Mouse (Mus musculus) heart, embryonic 12.5 days (tissue): ENCODE results near the gene Sat1. TPM values are rescaled to one million over a fixed set of nuclear protein-coding genes. Genes with fewer than 3 reads are reported as not detected.

ENCODE experiments used
- ATAC-seq: fragments of 200-750 bp; cut with Nextera tagmentation; 2 replicates; pipeline ENCODE4 v1.8.0; 2017; ENCODE audit warnings: moderate TSS enrichment, moderate library complexity; ENCODE audit not compliant: insufficient number of reproducible peaks, low FRiP score
- H3K27ac ChIP-seq: fragments of 300-500 bp; sonication (generic); 2 replicates; pipeline ENCODE4 v1.5.1; 2016; ENCODE audit warnings: mild to moderate bottlenecking, moderate library complexity; ENCODE audit not compliant: poor library complexity, severe bottlenecking
- H3K27me3 ChIP-seq: fragments of 300-500 bp; sonication (generic); replicated peaks from 2 replicates; pipeline ENCODE4 v1.6.1; 2016; ENCODE audit warnings: mild to moderate bottlenecking, moderate library complexity
- H3K36me3 ChIP-seq: fragments of 300-500 bp; sonication (generic); 2 replicates; pipeline ENCODE4 v1.6.1; 2016; ENCODE audit warnings: mild to moderate bottlenecking, moderate library complexity
- H3K4me1 ChIP-seq: fragments of 300-500 bp; sonication (generic); replicated peaks from 2 replicates; pipeline ENCODE4 v1.6.1; 2016; ENCODE audit warnings: mild to moderate bottlenecking
- H3K4me2 ChIP-seq: fragments of 300-500 bp; sonication (generic); 2 replicates; pipeline ENCODE4 v1.6.1; 2016; ENCODE audit warnings: mild to moderate bottlenecking, moderate library complexity
- H3K4me3 ChIP-seq: fragments of 300-500 bp; sonication (generic); 2 replicates; pipeline ENCODE4 v1.5.1; 2016; ENCODE audit warnings: mild to moderate bottlenecking
- H3K9ac ChIP-seq: fragments of 300-500 bp; sonication (generic); 2 replicates; pipeline ENCODE4 v1.6.1; 2016; ENCODE audit warnings: mild to moderate bottlenecking, moderate library complexity
- H3K9me3 ChIP-seq: fragments of 300-500 bp; sonication (generic); replicated peaks from 2 replicates; pipeline ENCODE4 v1.6.1; 2016; ENCODE audit warnings: mild to moderate bottlenecking, moderate library complexity
- WGBS: fragments of 180-500 bp; shearing (Covaris S2); methylation state at CpG from one replicate; pipeline ENCODE4 v1.1.7; 2016; 5-methylcytosine and 5-hydroxymethylcytosine counted together
- polyA plus RNA-seq: library from polyadenylated mRNA; unstranded; fragments of >200 nt; fragmentation: Nextera tagmentation; extraction: Ambion mirVana; gene quantifications from 2 replicates; pipeline ENCODE4 v1.2.1, GENCODE M21; 2016

The Sat1 gene
- polyA plus RNA-seq, 1 experiment from 2014 or later, result 67.6 TPM

GRCm38 (mm10) chrX:155163553-155163952, 52.7 kb downstream of the Sat1 start:
- no peak overlapping the region for H3K4me2 ChIP-seq
- H3K27me3 ChIP-seq, result no peaks in the 10 kb centered on the region
- no peak overlapping the region for H3K27ac ChIP-seq
- H3K9me3 ChIP-seq, result no peaks in the 10 kb centered on the region
- 38% methylated on average over 1 of the region's 1 CpGs for WGBS
- no peak overlapping the region for H3K4me3 ChIP-seq
- ATAC-seq, result no peak
- H3K9ac ChIP-seq, result no peak overlapping the region
- H3K4me1 ChIP-seq, result no peaks in the 10 kb centered on the region
- no peaks in the 10 kb centered on the region for H3K36me3 ChIP-seq

Other genes starting within 250 kb of the Sat1 start
- not detected in 2 replicates for gene Magea8, start 220.6 kb downstream of the Sat1 start, polyA plus RNA-seq
- not detected in 2 replicates for gene Magea5, start 153.3 kb downstream of the Sat1 start, polyA plus RNA-seq
- gene Magea1, start 126.7 kb downstream of the Sat1 start, polyA plus RNA-seq, result not detected in 2 replicates
- not detected in 2 replicates for gene Magea2, start 122.8 kb downstream of the Sat1 start, polyA plus RNA-seq
- gene Cldn34b2, start 88.0 kb downstream of the Sat1 start, polyA plus RNA-seq, result not detected in 2 replicates
- 35.2 and 37.9 TPM in 2 replicates for gene Acot9, start 46.0 kb upstream of the Sat1 start, polyA plus RNA-seq
- 286 and 294 TPM in 2 replicates for gene Prdx4, start 124.3 kb upstream of the Sat1 start, polyA plus RNA-seq